In the genomic region with DNA sequence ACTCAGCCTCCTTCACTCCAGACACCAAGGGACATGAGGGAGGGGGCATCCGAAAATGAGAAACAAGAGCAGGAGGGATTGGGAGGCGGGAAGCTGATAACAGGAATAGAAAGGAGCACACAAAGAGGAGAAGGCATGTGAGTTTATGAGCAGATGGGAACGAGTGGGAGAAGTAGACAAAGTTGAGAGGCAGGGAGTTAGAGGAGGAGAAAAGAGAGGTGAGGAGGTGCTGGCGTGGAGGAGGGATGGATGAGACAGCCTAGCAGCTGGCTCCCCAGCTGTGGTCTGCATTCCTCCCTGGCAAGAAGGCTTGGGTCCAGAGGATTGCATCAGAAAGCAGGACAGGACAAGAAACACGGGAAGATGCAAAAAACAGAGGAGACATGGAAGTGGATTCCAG, we compare ENCODE assay signal across 8 mouse cellular contexts.
A peak's percentile ranks its signal among the peaks of the same experiment; 100 is the strongest.
DNase-seq lines count a peak whose midpoint lies in the region; ATAC-seq and TF ChIP-seq lines count a peak whose summit lies in the region.

No protein-coding gene starts in this region.

- TF ChIP-seq CTCF in cortical plate, adult 2 months (IDR thresholded peaks at IDR 0.05; ENCODE audit: extremely low read depth, insufficient read depth, low read length) = no peak
- TF ChIP-seq CTCF in cerebellum, adult 2 months (IDR thresholded peaks at IDR 0.05; ENCODE audit: borderline replicate concordance, insufficient read depth, low read depth, low read length) = no peak

- WGBS in midbrain, embryonic 15.5 days = 14% methylated on average over 5 of the region's 5 CpGs
- 70% methylated on average over 5 of the region's 5 CpGs for WGBS in cerebellum, adult 2 months

- H3K27ac ChIP-seq in cortical plate, adult 2 months (ENCODE audit: insufficient read depth, low read length) = 0 out of 2 replicates have a peak overlapping the region, but pooled peaks have one; percentile 28
- peak overlapping the region; percentile 45; the same call in 1 of the 2 replicates for H3K27ac ChIP-seq in midbrain, embryonic 15.5 days
- H3K27ac ChIP-seq in cerebellum, adult 2 months (ENCODE audit: insufficient read depth, low read length) = no peak overlapping the region

- no peaks in the 10 kb centered on the region for H3K36me3 ChIP-seq in midbrain, embryonic 15.5 days (replicated peaks)

- peak; percentile 14; the same call in 1 of the 2 replicates for ATAC-seq in midbrain, embryonic 15.5 days (replicated peaks)

- peak overlapping the region; percentile 54 for H3K4me2 ChIP-seq in midbrain, embryonic 15.5 days

- H3K4me1 ChIP-seq in cortical plate, adult 2 months (ENCODE audit: control insufficient read depth, insufficient read depth, low read length) = peaks cover 14% of the 10 kb centered on the region
- H3K4me1 ChIP-seq in midbrain, embryonic 15.5 days = peaks cover 27% of the 10 kb centered on the region
- H3K4me1 ChIP-seq in cerebellum, adult 2 months (ENCODE audit: control insufficient read depth, insufficient read depth, low read length) = peaks cover 4% of the 10 kb centered on the region

- peak; percentile 55 for DNase-seq in embryo, embryonic 10 days (ENCODE audit: low spot score)
- DNase-seq in embryo, embryonic 9.5 days (ENCODE audit: extremely low spot score) = no peak
- peak; percentile 46 to 60 for DNase-seq in heart, adult 9 months (ENCODE audit: low spot score in 2 of 2)
- peak; percentile 61 to 74 for DNase-seq in left cerebral cortex, adult 18-20 months (ENCODE audit: low spot score in 2 of 2)
- DNase-seq in spleen, postnatal 14 days (ENCODE audit: low spot score in 2 of 2) = no peak
- no peak for DNase-seq in cerebellum, adult 2 months

- no peaks in the 10 kb centered on the region for H3K9me3 ChIP-seq in midbrain, embryonic 15.5 days

- TF ChIP-seq POLR2A in cortical plate, adult 2 months (IDR thresholded peaks at IDR 0.05; ENCODE audit: extremely low read depth, insufficient read depth, low read length) = no peak
- TF ChIP-seq POLR2A in cerebellum, adult 2 months (IDR thresholded peaks at IDR 0.05; ENCODE audit: borderline replicate concordance, insufficient read depth, low read length) = no peak

- no peaks in the 10 kb centered on the region for H3K27me3 ChIP-seq in midbrain, embryonic 15.5 days (replicated peaks)
- H3K27me3 ChIP-seq in cerebellum, adult 2 months (ENCODE audit: control insufficient read depth, insufficient read depth, low read length) = no peaks in the 10 kb centered on the region

- H3K4me3 ChIP-seq in cortical plate, adult 2 months (ENCODE audit: insufficient read depth, low read length) = no peak overlapping the region
- H3K4me3 ChIP-seq in midbrain, embryonic 15.5 days = no peak overlapping the region
- H3K4me3 ChIP-seq in cerebellum, adult 2 months (replicated peaks; ENCODE audit: insufficient read depth, low read depth, low read length) = no peak overlapping the region

- no peak overlapping the region for H3K9ac ChIP-seq in midbrain, embryonic 15.5 days

Comparison
In these comparisons a context has a peak if more than half of its experiments do, and no peak if none do; other contexts are left out.
1. DNase-seq: peak in embryo, embryonic 10 days (single experiment), heart, adult 9 months (2 of 2) and left cerebral cortex, adult 18-20 months (2 of 2); none in embryo, embryonic 9.5 days (single experiment), spleen, postnatal 14 days (0 of 2) and cerebellum, adult 2 months (0 of 2).